Mouse (Mus musculus): Measurements from ENCODE around the gene Ppl. TPM values are rescaled to one million over a fixed set of nuclear protein-coding genes. Genes with fewer than 3 reads are reported as not detected.
A peak's percentile ranks its signal among the peaks of the same experiment; 100 is the strongest.

The Ppl gene
- total RNA-seq, 2 experiments from 2014 or later, result not detected

- ATAC-seq (replicated peaks; ENCODE audit: poor library complexity, severe bottlenecking), result peak; percentile 44
Observed at GRCm38 (mm10) chr16:5049182-5049773, 82.9 kb downstream of the Ppl start.

GRCm38 (mm10) chr16:5045322-5045721, 86.9 kb downstream of the Ppl start:
- ATAC-seq (replicated peaks; ENCODE audit: poor library complexity, severe bottlenecking), result no peak

- ATAC-seq (replicated peaks; ENCODE audit: poor library complexity, severe bottlenecking), result no peak
Observed at GRCm38 (mm10) chr16:5036649-5037234, 95.5 kb downstream of the Ppl start.

Other genes with a start within 250 kb of the Ppl start
- gene Mgrn1, start 246.2 kb downstream of the Ppl start, total RNA-seq (2014; fragmentation: Nextera tagmentation), result 28.3 and 33.5 TPM in 2 replicates
- 16.6 and 21.6 TPM in 2 replicates for gene Mgrn1, start 246.2 kb downstream of the Ppl start, total RNA-seq (2017)
- gene Nudt16l1, start 193.7 kb downstream of the Ppl start, total RNA-seq (2014; fragmentation: Nextera tagmentation), result 45.1 and 51.5 TPM in 2 replicates
- 13.2 and 15.8 TPM in 2 replicates for gene Nudt16l1, start 193.7 kb downstream of the Ppl start, total RNA-seq (2017)
- 34.2 and 72.9 TPM in 2 replicates for gene Anks3, start 168.2 kb downstream of the Ppl start, total RNA-seq (2014; fragmentation: Nextera tagmentation)
- 19.3 and 34.8 TPM in 2 replicates for gene Anks3, start 168.2 kb downstream of the Ppl start, total RNA-seq (2017)
- gene Sept12, start 134.6 kb downstream of the Ppl start, total RNA-seq (2014; fragmentation: Nextera tagmentation), result not detected in 2 replicates
- gene Sept12, start 134.6 kb downstream of the Ppl start, total RNA-seq (2017), result not detected in 2 replicates
- gene Smim22, start 125.1 kb downstream of the Ppl start, total RNA-seq (2014; fragmentation: Nextera tagmentation), result not detected in 2 replicates
- gene Smim22, start 125.1 kb downstream of the Ppl start, total RNA-seq (2017), result not detected in 2 replicates
- 61.2 and 81.6 TPM in 2 replicates for gene Rogdi, start 118.9 kb downstream of the Ppl start, total RNA-seq (2014; fragmentation: Nextera tagmentation)
- 17.9 and 20.2 TPM in 2 replicates for gene Rogdi, start 118.9 kb downstream of the Ppl start, total RNA-seq (2017)
- 96.9 and 97.4 TPM in 2 replicates for gene Glyr1, start 82.6 kb downstream of the Ppl start, total RNA-seq (2014; fragmentation: Nextera tagmentation)
- 103 and 105 TPM in 2 replicates for gene Glyr1, start 82.6 kb downstream of the Ppl start, total RNA-seq (2017)
- gene Ubn1, start 82.4 kb downstream of the Ppl start, total RNA-seq (2014; fragmentation: Nextera tagmentation), result 51.8 and 54.2 TPM in 2 replicates
- gene Ubn1, start 82.4 kb downstream of the Ppl start, total RNA-seq (2017), result 44.3 and 48.4 TPM in 2 replicates
- gene Sec14l5, start 14.7 kb upstream of the Ppl start, total RNA-seq (2014; fragmentation: Nextera tagmentation), result not detected in 2 replicates
- not detected in 2 replicates for gene Sec14l5, start 14.7 kb upstream of the Ppl start, total RNA-seq (2017)
- gene Nagpa, start 71.6 kb upstream of the Ppl start, total RNA-seq (2014; fragmentation: Nextera tagmentation), result 42.0 and 68.1 TPM in 2 replicates
- gene Nagpa, start 71.6 kb upstream of the Ppl start, total RNA-seq (2017), result 64.8 and 75.8 TPM in 2 replicates
- gene AU021092, start 89.9 kb upstream of the Ppl start, total RNA-seq (2014; fragmentation: Nextera tagmentation), result not detected in 2 replicates
- gene AU021092, start 89.9 kb upstream of the Ppl start, total RNA-seq (2017), result not detected in 2 replicates
- 16.7 and 26.9 TPM in 2 replicates for gene Alg1, start 101.2 kb upstream of the Ppl start, total RNA-seq (2014; fragmentation: Nextera tagmentation)
- 18.3 and 19.9 TPM in 2 replicates for gene Alg1, start 101.2 kb upstream of the Ppl start, total RNA-seq (2017)
- 28.8 and 49.0 TPM in 2 replicates for gene Eef2kmt, start 123.6 kb upstream of the Ppl start, total RNA-seq (2014; fragmentation: Nextera tagmentation)
- gene Eef2kmt, start 123.6 kb upstream of the Ppl start, total RNA-seq (2017), result 17.9 and 23.1 TPM in 2 replicates